Mouse (Mus musculus) myocyte (in vitro differentiated cells): ENCODE data around the gene Peg10.

Experiments used
- CEBPB ChIP-seq: IDR thresholded peaks from 2 replicates; pipeline ENCODE4 v1.6.1; 2011; ENCODE audit warnings: mild to moderate bottlenecking, moderate library complexity; ENCODE audit not compliant: poor library complexity, insufficient read depth, severe bottlenecking
- E2F4 ChIP-seq: IDR thresholded peaks from one replicate; pipeline ENCODE4 v1.6.1; 2011; ENCODE audit warnings: mild to moderate bottlenecking, control low read depth, moderate library complexity; ENCODE audit not compliant: insufficient read depth
- MAX ChIP-seq: IDR thresholded peaks from one replicate; pipeline ENCODE4 v1.6.1; 2011; ENCODE audit warnings: low read depth, mild to moderate bottlenecking, control low read depth
- MYOD1 ChIP-seq, 3 experiments: IDR thresholded peaks; one replicate each; pipeline ENCODE4 v1.6.1; 2011; ENCODE audit warnings: control low read depth in 2 of 3, low read depth in 2 of 3, mild to moderate bottlenecking in 2 of 3, moderate library complexity in 1 of 3; ENCODE audit not compliant: insufficient read length in 2 of 3, control insufficient read depth in 1 of 3
- MYOG ChIP-seq, 3 experiments: IDR thresholded peaks; one replicate each; pipeline ENCODE4 v1.6.1; 2011; ENCODE audit warnings: control low read depth in 2 of 3, low read depth in 2 of 3, mild to moderate bottlenecking in 2 of 3; ENCODE audit not compliant: insufficient read length in 2 of 3, control insufficient read depth in 1 of 3, insufficient read depth in 1 of 3
- POLR2A ChIP-seq: IDR thresholded peaks from one replicate; pipeline ENCODE4 v1.6.1; 2011; ENCODE audit warnings: low read depth, mild to moderate bottlenecking, control low read depth, moderate library complexity; ENCODE audit not compliant: insufficient read length
- POLR2AphosphoS2 ChIP-seq: IDR thresholded peaks from one replicate; pipeline ENCODE4 v1.6.1; 2011; ENCODE audit warnings: low read depth, control low read depth; ENCODE audit not compliant: insufficient read length
- TCF12 ChIP-seq: IDR thresholded peaks from one replicate; pipeline ENCODE4 v1.6.1; 2011; ENCODE audit warnings: mild to moderate bottlenecking, control low read depth; ENCODE audit not compliant: poor library complexity, insufficient read depth, severe bottlenecking
- TCF3 ChIP-seq: IDR thresholded peaks from one replicate; pipeline ENCODE4 v1.6.1; 2011; ENCODE audit warnings: low read depth, control low read depth; ENCODE audit not compliant: insufficient read length

GRCm38 (mm10) chr6:4731675-4732074 is 15.4 kb upstream of the Peg10 start:
- TF ChIP-seq TCF3 (no peak), MYOG (IDR thresholded peaks at IDR 0.05; ENCODE audit: control insufficient read depth in 1 of 3, insufficient read depth in 1 of 3, insufficient read length in 2 of 3, low read depth in 2 of 3) (no peak), POLR2A (no peak), MYOD1 (IDR thresholded peaks at IDR 0.05; ENCODE audit: control insufficient read depth in 1 of 3, insufficient read length in 2 of 3, low read depth in 2 of 3) (no peak), TCF12 (no peak), POLR2AphosphoS2 (no peak), CEBPB (no peak), E2F4 (no peak), MAX (no peak)
